Mouse (Mus musculus) heart, postnatal 0 days (tissue): ENCODE measurements around the gene Snai1. TPM values are rescaled to one million over a fixed set of nuclear protein-coding genes. Genes with fewer than 3 reads are reported as not detected.
A peak's percentile ranks its signal among the peaks of the same experiment; 100 is the strongest.

Experiments used
- ATAC-seq: fragments of 200-750 bp; cut with Nextera tagmentation; 2 replicates; pipeline ENCODE4 v1.8.0; 2017; ENCODE audit warnings: low read depth, moderate number of reproducible peaks, moderate library complexity; ENCODE audit not compliant: insufficient read depth
- DNase-seq: peaks from one replicate; pipeline ENCODE4 v3.0.0-alpha.2; 2016; ENCODE audit warnings: low spot score
- H3K27ac ChIP-seq: fragments of 300-500 bp; sonication (generic); 2 replicates; pipeline ENCODE4 v1.5.1; 2014; ENCODE audit warnings: low read depth, mild to moderate bottlenecking
- H3K27me3 ChIP-seq: fragments of 300-500 bp; sonication (generic); 2 replicates; pipeline ENCODE4 v1.6.1; 2014; ENCODE audit warnings: low read length, mixed read lengths; ENCODE audit not compliant: control insufficient read depth, insufficient read depth
- H3K36me3 ChIP-seq: fragments of 300-500 bp; sonication (generic); replicated peaks from 2 replicates; pipeline ENCODE4 v1.6.1; 2014; ENCODE audit warnings: low read length, mixed read lengths; ENCODE audit not compliant: control insufficient read depth, insufficient read depth
- H3K4me1 ChIP-seq: fragments of 300-500 bp; sonication (generic); 2 replicates; pipeline ENCODE4 v1.6.1; 2014; ENCODE audit warnings: antibody characterized with exemption; ENCODE audit not compliant: control insufficient read depth, insufficient read depth
- H3K4me2 ChIP-seq: fragments of 300-500 bp; sonication (generic); 2 replicates; pipeline ENCODE4 v1.6.1; 2014; ENCODE audit warnings: low read depth, mild to moderate bottlenecking, low read length, moderate library complexity
- H3K4me3 ChIP-seq: fragments of 300-500 bp; sonication (generic); 2 replicates; pipeline ENCODE4 v1.5.1; 2014; ENCODE audit warnings: low read depth, low read length
- H3K9ac ChIP-seq: fragments of 300-500 bp; sonication (generic); replicated peaks from 2 replicates; pipeline ENCODE4 v1.6.1; 2014; ENCODE audit warnings: low read depth, low read length, mixed read lengths
- H3K9me3 ChIP-seq: fragments of 300-500 bp; sonication (generic); replicated peaks from 2 replicates; pipeline ENCODE4 v1.6.1; 2016; ENCODE audit warnings: low read length; ENCODE audit not compliant: control insufficient read depth
- CTCF ChIP-seq: IDR thresholded peaks from 2 replicates; pipeline ENCODE4 v1.5.1; 2016; ENCODE audit warnings: antibody characterized with exemption, control low read depth, low read depth
- EP300 ChIP-seq: IDR thresholded peaks from 2 replicates; pipeline ENCODE4 v1.6.1; 2016; ENCODE audit warnings: antibody characterized with exemption, low read depth
- WGBS: fragments of 180-500 bp; shearing (Covaris S2); extraction: QIAGEN DNeasy Blood & Tissue Kit; methylation state at CpG from one replicate; pipeline ENCODE4 v1.1.7; 2014; 5-methylcytosine and 5-hydroxymethylcytosine counted together
- polyA plus RNA-seq: library from polyadenylated mRNA; unstranded; fragments of >200 nt; fragmentation: Nextera tagmentation; extraction: Ambion mirVana; gene quantifications from 2 replicates; pipeline ENCODE4 v1.2.1, GENCODE M21; 2015
- total RNA-seq: library from RNA; depleted of rRNA; stranded (reverse); fragments of >200 nt; gene quantifications from 2 replicates; pipeline ENCODE4 v1.2.3, GENCODE M21; 2014; ENCODE audit warnings: low replicate concordance

Gene Snai1
- total and polyA plus RNA-seq, 2 experiments from 2014 or later = 6.0 TPM; not detected in 1

DNA sequence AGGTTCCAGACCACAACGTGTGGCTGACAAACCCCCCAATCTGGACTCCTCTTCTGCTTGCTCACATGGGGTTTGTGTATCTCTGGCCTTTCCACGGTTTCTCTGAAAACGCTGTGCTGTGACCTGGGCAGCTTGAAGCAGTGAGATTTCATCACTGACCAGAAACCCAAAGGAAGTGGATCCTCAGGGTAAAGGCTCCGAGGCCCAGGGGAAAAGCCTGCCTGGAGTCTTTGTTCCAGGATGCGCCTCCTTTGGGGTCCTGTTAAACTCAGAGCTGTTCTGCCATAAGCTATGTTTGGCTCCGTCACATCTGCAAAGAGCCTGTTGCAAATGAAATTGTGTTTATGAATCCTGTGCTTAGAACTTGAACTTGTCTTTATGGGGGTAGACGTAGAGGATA, 11.0 kb downstream of the Snai1 start:
- Histone ChIP-seq H3K4me3 (no peak overlapping the region), H3K9ac (no peak overlapping the region), H3K27me3 (no peaks in the 10 kb centered on the region), H3K27ac (no peak overlapping the region), H3K4me2 (no peak overlapping the region), H3K9me3 (no peaks in the 10 kb centered on the region), H3K36me3 (no peaks in the 10 kb centered on the region), H3K4me1 (peaks cover 15% of the 10 kb centered on the region)
- DNase-seq = no peak
- no peak for TF ChIP-seq EP300
- TF ChIP-seq CTCF = no peak
- WGBS = 74% methylated on average over 7 of the region's 7 CpGs
- ATAC-seq = no peak

DNA sequence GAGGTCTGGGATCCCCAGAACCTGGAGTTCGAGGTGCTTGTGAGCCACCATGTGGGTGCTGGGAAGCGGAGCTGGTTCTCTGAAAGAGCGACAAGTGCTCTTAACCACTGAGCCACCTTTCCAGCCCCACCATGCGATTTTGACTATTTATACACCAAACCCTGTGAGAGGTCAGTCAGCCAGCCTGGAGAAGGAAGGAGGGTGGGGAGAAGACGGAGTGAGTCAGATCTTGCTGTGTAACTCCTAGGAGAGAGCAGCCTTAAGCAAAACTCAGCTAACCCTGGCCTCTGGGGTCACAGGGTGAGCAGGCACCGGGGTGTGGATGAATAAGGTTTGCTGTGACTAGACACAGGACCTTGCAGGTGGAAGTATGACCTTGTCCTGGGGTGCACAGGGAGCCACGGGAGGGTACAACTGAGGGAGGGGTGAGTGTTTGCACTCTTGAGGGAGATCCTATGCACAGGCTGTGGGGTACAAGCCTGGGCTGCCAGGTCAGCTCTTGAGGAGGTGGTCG, 12.4 kb downstream of the Snai1 start:
- DNase-seq = no peak
- Histone ChIP-seq H3K4me1 (peaks cover 11% of the 10 kb centered on the region), H3K36me3 (no peaks in the 10 kb centered on the region), H3K4me2 (no peak overlapping the region), H3K27me3 (no peaks in the 10 kb centered on the region), H3K9ac (no peak overlapping the region), H3K4me3 (no peak overlapping the region), H3K27ac (no peak overlapping the region), H3K9me3 (no peaks in the 10 kb centered on the region)
- no peak for ATAC-seq
- no peak for TF ChIP-seq EP300
- no peak for TF ChIP-seq CTCF
- 74% methylated on average over 8 of the region's 8 CpGs for WGBS

GRCm38 (mm10) chr2:167551342-167551920, 13.4 kb downstream of the Snai1 start:
- WGBS = 80% methylated on average over 8 of the region's 8 CpGs
- H3K27ac ChIP-seq = no peak overlapping the region
- H3K9ac ChIP-seq = no peak overlapping the region
- no peak for TF ChIP-seq CTCF
- TF ChIP-seq EP300 = no peak
- ATAC-seq = no peak
- H3K4me2 ChIP-seq = no peak overlapping the region
- H3K36me3 ChIP-seq = no peaks in the 10 kb centered on the region
- no peaks in the 10 kb centered on the region for H3K27me3 ChIP-seq
- H3K4me3 ChIP-seq = no peak overlapping the region
- peaks cover 11% of the 10 kb centered on the region for H3K4me1 ChIP-seq
- no peaks in the 10 kb centered on the region for H3K9me3 ChIP-seq
- DNase-seq = no peak

DNA sequence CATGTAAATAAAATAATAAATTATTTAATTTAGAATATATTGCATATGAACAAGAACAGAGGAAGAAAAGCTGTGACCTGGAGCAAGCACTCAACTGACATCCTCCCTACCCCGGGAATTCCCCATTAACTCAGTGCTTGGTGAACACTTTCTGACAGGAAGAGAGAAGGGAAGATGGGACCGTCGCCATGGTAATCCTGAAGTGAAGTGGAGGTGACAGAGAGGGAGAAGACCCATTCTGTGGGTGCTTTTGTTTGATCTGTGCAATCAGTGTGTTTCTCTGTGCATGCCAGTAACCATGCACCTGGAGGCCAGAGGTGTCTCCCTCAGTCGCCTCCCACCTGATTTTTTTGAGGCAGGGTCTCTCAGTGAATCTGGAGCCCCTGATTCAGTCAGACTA, 14.3 kb downstream of the Snai1 start:
- Histone ChIP-seq H3K9ac (no peak overlapping the region), H3K4me1 (peaks cover 11% of the 10 kb centered on the region), H3K27ac (peak overlapping the region; percentile 73), H3K36me3 (no peaks in the 10 kb centered on the region), H3K27me3 (no peaks in the 10 kb centered on the region), H3K9me3 (no peaks in the 10 kb centered on the region), H3K4me2 (no peak overlapping the region), H3K4me3 (no peak overlapping the region)
- ATAC-seq (no peak), DNase-seq (no peak)
- TF ChIP-seq CTCF (no peak), EP300 (no peak)
- WGBS = 62% methylated on average over 4 of the region's 4 CpGs

- peak; percentile 91 for ATAC-seq
- H3K27me3 ChIP-seq = no peaks in the 10 kb centered on the region
- peaks cover 11% of the 10 kb centered on the region for H3K4me1 ChIP-seq
These were observed 15.0 kb downstream of the Snai1 start for GRCm38 (mm10) chr2:167552927-167553402.

DNA sequence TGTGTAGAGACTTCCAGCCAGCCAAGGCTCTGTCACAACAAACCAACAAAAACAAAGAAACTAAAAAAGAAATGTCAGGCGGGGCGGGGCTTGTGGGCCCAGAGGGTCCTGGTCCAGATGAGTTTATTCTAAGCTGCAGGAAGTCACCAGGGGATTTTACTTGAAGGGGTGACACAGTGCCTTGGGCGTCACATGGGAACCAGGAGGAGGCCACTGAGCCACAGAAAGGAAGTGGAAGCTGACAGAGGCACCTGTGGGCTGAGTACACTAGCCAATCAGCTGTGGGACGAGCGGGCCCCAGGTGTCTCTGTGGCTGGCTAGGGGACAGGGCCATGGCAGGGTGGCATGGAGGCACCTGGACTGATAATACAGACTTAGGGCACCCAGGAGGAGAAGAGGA, 17.8 kb downstream of the Snai1 start:
- ATAC-seq (no peak), DNase-seq (no peak)
- no peaks in the 10 kb centered on the region for H3K36me3 ChIP-seq
- no peak overlapping the region for H3K4me3 ChIP-seq
- H3K4me1 ChIP-seq = peaks cover 18% of the 10 kb centered on the region
- WGBS = 90% methylated on average over 5 of the region's 5 CpGs
- no peak overlapping the region for H3K4me2 ChIP-seq
- H3K9me3 ChIP-seq = no peaks in the 10 kb centered on the region
- no peak overlapping the region for H3K9ac ChIP-seq
- H3K27ac ChIP-seq = no peak overlapping the region
- TF ChIP-seq EP300 (no peak), CTCF (no peak)
- peaks cover 6% of the 10 kb centered on the region; the same call in 1 of the 2 replicates for H3K27me3 ChIP-seq

More at GRCm38 (mm10) chr2:167552927-167553402, 15.0 kb downstream of the Snai1 start:
- 15% methylated on average over 11 of the region's 11 CpGs for WGBS
- Histone ChIP-seq H3K27ac (peak overlapping the region; percentile 73), H3K36me3 (no peaks in the 10 kb centered on the region), H3K4me3 (no peak overlapping the region), H3K9me3 (no peaks in the 10 kb centered on the region), H3K4me2 (no peak overlapping the region), H3K9ac (no peak overlapping the region)
- DNase-seq = peak; percentile 87
- TF ChIP-seq CTCF = no peak
- TF ChIP-seq EP300 = no peak
